Mouse (Mus musculus): Measurements from ENCODE around the gene Ngrn. TPM values are rescaled to one million over a fixed set of nuclear protein-coding genes. Genes with fewer than 3 reads are reported as not detected.

Ngrn gene
- 67.8 and 70.4 TPM in 2 replicates for polyA plus RNA-seq (2014; fragmentation: Nextera tagmentation; extraction: Ambion mirVana)

DNA sequence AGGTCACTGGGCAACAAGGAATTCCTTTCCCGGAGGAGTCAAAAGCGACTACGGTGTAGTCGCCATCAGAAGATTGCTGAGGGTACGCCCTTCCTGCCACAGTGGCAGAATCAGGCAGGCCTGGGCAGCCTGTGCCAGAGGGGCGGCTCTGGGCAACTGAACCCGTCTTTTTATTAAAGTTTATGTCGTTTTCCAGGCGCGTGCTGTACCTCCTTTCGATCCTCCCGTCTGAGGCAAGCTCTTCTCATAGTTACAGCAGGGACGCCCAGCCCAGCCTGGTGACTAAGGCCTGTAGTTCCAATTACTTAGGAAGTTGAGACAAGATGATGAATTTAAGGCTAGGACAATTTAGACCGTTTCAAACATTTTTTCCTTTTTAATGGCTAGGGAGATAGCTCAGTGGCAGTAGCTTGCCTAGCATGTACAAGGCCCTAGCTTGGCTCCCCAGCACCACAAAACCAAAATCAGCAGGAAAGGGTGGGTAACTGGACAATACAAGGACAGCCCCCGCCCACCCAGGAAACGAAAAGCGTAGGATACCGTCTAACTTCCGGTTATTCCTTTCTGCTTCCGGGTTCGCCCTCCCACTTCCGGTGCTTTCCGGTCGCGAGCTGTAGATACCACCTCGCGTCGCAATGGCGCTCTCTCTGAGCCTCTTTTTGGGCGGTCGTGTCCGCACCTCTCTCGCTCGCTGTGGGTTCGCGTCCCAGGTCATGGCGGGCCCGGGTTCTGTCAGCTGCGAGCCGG lies at the start of gene Ngrn:
Gene Ngrn, plus strand, starts transcription at position 591 of the 747 bp plus-strand sequence.
- 27% methylated on average over 40 of the region's 40 CpGs for WGBS
- ATAC-seq (ENCODE audit: low FRiP score) (peak; percentile 91), DNase-seq (ENCODE audit: low spot score) (peak; percentile 88)
- Histone ChIP-seq H3K4me1 (replicated peaks; ENCODE audit: control insufficient read depth, insufficient read depth, low read length) (peaks cover 15% of the 10 kb centered on the region), H3K9ac (peak within 1 kb of the TSS; percentile 83), H3K4me2 (replicated peaks) (peak within 1 kb of the TSS; percentile 90), H3K27ac (peak within 1 kb of the TSS; percentile 83), H3K4me3 (replicated peaks; ENCODE audit: low read length) (peak within 1 kb of the TSS; percentile 82), H3K9me3 (ENCODE audit: control insufficient read depth, low read length) (no peaks in the 10 kb centered on the region), H3K36me3 (replicated peaks; ENCODE audit: control insufficient read depth, insufficient read depth) (peaks cover 21% of the 10 kb centered on the region), H3K27me3 (ENCODE audit: control insufficient read depth, insufficient read depth, low read length) (peaks cover 22% of the 10 kb centered on the region)

GRCm38 (mm10) chr7:80213604-80214003 lies 47.4 kb upstream of the Ngrn start:
- no peak for ATAC-seq (ENCODE audit: low FRiP score)
- Histone ChIP-seq H3K27ac (no peak overlapping the region), H3K9ac (no peak overlapping the region), H3K9me3 (ENCODE audit: control insufficient read depth, low read length) (no peaks in the 10 kb centered on the region), H3K4me3 (replicated peaks; ENCODE audit: low read length) (no peak overlapping the region), H3K4me1 (replicated peaks; ENCODE audit: control insufficient read depth, insufficient read depth, low read length) (peaks cover 10% of the 10 kb centered on the region), H3K36me3 (replicated peaks; ENCODE audit: control insufficient read depth, insufficient read depth) (peaks cover 53% of the 10 kb centered on the region), H3K4me2 (replicated peaks) (no peak overlapping the region), H3K27me3 (ENCODE audit: control insufficient read depth, insufficient read depth, low read length) (no peaks in the 10 kb centered on the region)
- DNase-seq (ENCODE audit: low spot score), result no peak
- 93% methylated on average over 7 of the region's 7 CpGs for WGBS

- DNase-seq (ENCODE audit: low spot score) (no peak), ATAC-seq (ENCODE audit: low FRiP score) (no peak)
- H3K4me1 ChIP-seq (replicated peaks; ENCODE audit: control insufficient read depth, insufficient read depth, low read length), result 0 out of 2 replicates have a peak, but pooled peaks cover 3% of the 10 kb centered on the region
- no peak overlapping the region for H3K4me2 ChIP-seq (replicated peaks)
- no peak overlapping the region for H3K27ac ChIP-seq
- 82% methylated on average over 8 of the region's 8 CpGs for WGBS
- H3K9me3 ChIP-seq (ENCODE audit: control insufficient read depth, low read length), result no peaks in the 10 kb centered on the region
- peak overlapping the region; percentile 32; the same call in 1 of the 2 replicates for H3K9ac ChIP-seq
- H3K4me3 ChIP-seq (replicated peaks; ENCODE audit: low read length), result no peak overlapping the region
- peaks cover 61% of the 10 kb centered on the region for H3K36me3 ChIP-seq (replicated peaks; ENCODE audit: control insufficient read depth, insufficient read depth)
- no peaks in the 10 kb centered on the region for H3K27me3 ChIP-seq (ENCODE audit: control insufficient read depth, insufficient read depth, low read length)
Measured at GRCm38 (mm10) chr7:80214459-80214858, 46.6 kb upstream of the Ngrn start.

- Histone ChIP-seq H3K9me3 (ENCODE audit: control insufficient read depth, low read length) (no peaks in the 10 kb centered on the region), H3K27ac (peak overlapping the region; percentile 62), H3K4me1 (replicated peaks; ENCODE audit: control insufficient read depth, insufficient read depth, low read length) (no peaks in the 10 kb centered on the region), H3K4me3 (replicated peaks; ENCODE audit: low read length) (no peak overlapping the region), H3K4me2 (replicated peaks) (no peak overlapping the region), H3K27me3 (ENCODE audit: control insufficient read depth, insufficient read depth, low read length) (no peaks in the 10 kb centered on the region), H3K36me3 (replicated peaks; ENCODE audit: control insufficient read depth, insufficient read depth) (peaks cover 70% of the 10 kb centered on the region), H3K9ac (peak overlapping the region; percentile 32; the same call in 1 of the 2 replicates)
- DNase-seq (ENCODE audit: low spot score) (peak; percentile 83), ATAC-seq (ENCODE audit: low FRiP score) (peak; percentile 84)
- 22% methylated on average over 4 of the region's 4 CpGs for WGBS
Measured at GRCm38 (mm10) chr7:80215398-80215797, 45.6 kb upstream of the Ngrn start.

- Histone ChIP-seq H3K27ac (no peak overlapping the region), H3K4me2 (replicated peaks) (no peak overlapping the region), H3K9me3 (ENCODE audit: control insufficient read depth, low read length) (no peaks in the 10 kb centered on the region), H3K9ac (0 out of 2 replicates have a peak overlapping the region, but pooled peaks have one; percentile 11), H3K4me1 (replicated peaks; ENCODE audit: control insufficient read depth, insufficient read depth, low read length) (no peaks in the 10 kb centered on the region), H3K4me3 (replicated peaks; ENCODE audit: low read length) (no peak overlapping the region), H3K27me3 (ENCODE audit: control insufficient read depth, insufficient read depth, low read length) (no peaks in the 10 kb centered on the region), H3K36me3 (replicated peaks; ENCODE audit: control insufficient read depth, insufficient read depth) (peaks cover 82% of the 10 kb centered on the region)
- ATAC-seq (ENCODE audit: low FRiP score), result 0 out of 2 replicates have a peak, but pooled peaks have one; percentile 18
- DNase-seq (ENCODE audit: low spot score), result no peak
- 62% methylated on average over 8 of the region's 8 CpGs for WGBS
Measured at GRCm38 (mm10) chr7:80216566-80216965, 44.4 kb upstream of the Ngrn start.

- no peak overlapping the region for H3K4me2 ChIP-seq (replicated peaks)
- 95% methylated on average over 9 of the region's 9 CpGs for WGBS
- H3K4me1 ChIP-seq (replicated peaks; ENCODE audit: control insufficient read depth, insufficient read depth, low read length), result no peaks in the 10 kb centered on the region
- H3K9me3 ChIP-seq (ENCODE audit: control insufficient read depth, low read length), result no peaks in the 10 kb centered on the region
- no peaks in the 10 kb centered on the region for H3K27me3 ChIP-seq (ENCODE audit: control insufficient read depth, insufficient read depth, low read length)
- ATAC-seq (ENCODE audit: low FRiP score) (no peak), DNase-seq (ENCODE audit: low spot score) (no peak)
- H3K4me3 ChIP-seq (replicated peaks; ENCODE audit: low read length), result no peak overlapping the region
- no peak overlapping the region for H3K9ac ChIP-seq
- H3K36me3 ChIP-seq (replicated peaks; ENCODE audit: control insufficient read depth, insufficient read depth), result peaks cover 90% of the 10 kb centered on the region
- no peak overlapping the region for H3K27ac ChIP-seq
Measured at GRCm38 (mm10) chr7:80218666-80219065, 42.3 kb upstream of the Ngrn start.

DNA sequence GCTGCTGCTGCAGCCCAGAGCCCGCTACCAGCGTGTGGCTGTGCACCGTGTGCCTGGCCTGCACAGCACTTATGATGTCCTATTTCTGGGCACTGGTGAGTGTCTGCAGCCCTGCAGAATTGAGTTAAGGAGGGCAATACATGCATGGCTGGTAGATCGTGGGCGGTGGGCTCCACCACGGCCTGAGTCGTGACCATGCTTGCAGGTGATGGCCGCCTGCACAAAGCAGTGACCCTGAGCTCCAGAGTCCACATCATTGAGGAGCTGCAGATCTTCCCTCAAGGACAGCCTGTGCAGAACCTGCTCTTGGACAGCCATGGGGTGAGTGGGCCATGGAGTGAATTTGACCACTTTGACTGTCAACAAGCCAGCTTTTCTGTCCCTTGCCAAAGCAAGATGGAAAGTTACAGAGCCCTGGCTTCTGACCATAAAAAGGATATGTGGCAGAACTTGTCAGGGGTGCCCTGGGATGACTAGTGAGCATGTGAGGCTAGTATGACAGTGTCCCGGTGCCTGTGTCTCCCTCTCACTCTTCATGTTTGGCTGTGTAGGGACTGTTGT lies 40.7 kb upstream of the Ngrn start:
- no peak for ATAC-seq (ENCODE audit: low FRiP score)
- H3K27ac ChIP-seq, result no peak overlapping the region
- H3K4me3 ChIP-seq (replicated peaks; ENCODE audit: low read length), result no peak overlapping the region
- no peak for DNase-seq (ENCODE audit: low spot score)
- H3K4me1 ChIP-seq (replicated peaks; ENCODE audit: control insufficient read depth, insufficient read depth, low read length), result no peaks in the 10 kb centered on the region
- H3K9ac ChIP-seq, result no peak overlapping the region
- peaks cover 95% of the 10 kb centered on the region for H3K36me3 ChIP-seq (replicated peaks; ENCODE audit: control insufficient read depth, insufficient read depth)
- no peaks in the 10 kb centered on the region for H3K27me3 ChIP-seq (ENCODE audit: control insufficient read depth, insufficient read depth, low read length)
- no peak overlapping the region for H3K4me2 ChIP-seq (replicated peaks)
- WGBS, result 96% methylated on average over 9 of the region's 9 CpGs
- H3K9me3 ChIP-seq (ENCODE audit: control insufficient read depth, low read length), result no peaks in the 10 kb centered on the region

GRCm38 (mm10) chr7:80221179-80221750 lies 39.8 kb upstream of the Ngrn start:
- H3K4me2 ChIP-seq (replicated peaks), result no peak overlapping the region
- H3K27ac ChIP-seq, result no peak overlapping the region
- WGBS, result 83% methylated on average over 4 of the region's 4 CpGs
- no peaks in the 10 kb centered on the region for H3K4me1 ChIP-seq (replicated peaks; ENCODE audit: control insufficient read depth, insufficient read depth, low read length)
- ATAC-seq (ENCODE audit: low FRiP score) (no peak), DNase-seq (ENCODE audit: low spot score) (no peak)
- no peak overlapping the region for H3K9ac ChIP-seq
- H3K27me3 ChIP-seq (ENCODE audit: control insufficient read depth, insufficient read depth, low read length), result no peaks in the 10 kb centered on the region
- H3K9me3 ChIP-seq (ENCODE audit: control insufficient read depth, low read length), result no peaks in the 10 kb centered on the region
- H3K36me3 ChIP-seq (replicated peaks; ENCODE audit: control insufficient read depth, insufficient read depth), result peaks cover 98% of the 10 kb centered on the region
- H3K4me3 ChIP-seq (replicated peaks; ENCODE audit: low read length), result no peak overlapping the region

DNA sequence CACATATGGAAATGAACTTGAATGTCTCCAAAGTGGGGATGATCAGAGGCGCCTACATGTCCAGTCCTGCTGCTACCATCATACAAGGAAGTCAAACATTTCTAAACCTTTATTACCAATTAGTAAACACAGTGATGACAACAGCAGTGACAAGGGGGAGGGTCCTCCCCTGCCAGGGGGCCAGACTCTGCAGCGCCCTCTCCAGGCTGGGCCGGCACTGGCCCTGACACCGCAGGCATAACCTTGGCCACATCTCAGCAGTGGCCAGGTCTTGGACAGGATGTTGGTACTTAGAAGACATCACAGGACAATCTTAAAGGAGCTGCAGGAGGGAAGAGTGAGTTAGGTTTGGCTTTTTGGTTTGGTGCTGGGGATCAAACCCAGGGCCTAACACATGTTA lies 34.0 kb upstream of the Ngrn start:
- DNase-seq (ENCODE audit: low spot score) (no peak), ATAC-seq (ENCODE audit: low FRiP score) (no peak)
- no peaks in the 10 kb centered on the region for H3K9me3 ChIP-seq (ENCODE audit: control insufficient read depth, low read length)
- H3K27me3 ChIP-seq (ENCODE audit: control insufficient read depth, insufficient read depth, low read length), result no peaks in the 10 kb centered on the region; the same call in 1 of the 2 replicates
- H3K4me2 ChIP-seq (replicated peaks), result no peak overlapping the region
- H3K36me3 ChIP-seq (replicated peaks; ENCODE audit: control insufficient read depth, insufficient read depth), result peaks cover 58% of the 10 kb centered on the region
- H3K9ac ChIP-seq, result no peak overlapping the region
- 95% methylated on average over 4 of the region's 4 CpGs for WGBS
- H3K4me3 ChIP-seq (replicated peaks; ENCODE audit: low read length), result no peak overlapping the region
- H3K4me1 ChIP-seq (replicated peaks; ENCODE audit: control insufficient read depth, insufficient read depth, low read length), result no peaks in the 10 kb centered on the region; the same call in 1 of the 2 replicates
- H3K27ac ChIP-seq, result no peak overlapping the region

All from hindbrain, embryonic 14.5 days (tissue).